9 mouse cellular contexts compared by ENCODE assay signal in genomic region chr8:75134603-75135391, GRCm38 (mm10). TPM values are rescaled to one million over a fixed set of nuclear protein-coding genes. Genes with fewer than 3 reads are reported as not detected.
A peak's percentile ranks its signal among the peaks of the same experiment; 100 is the strongest.
DNase-seq lines count a peak whose midpoint lies in the region; ATAC-seq lines count a peak whose summit lies in the region.
"Had no signal": no experiment of that assay in that cellular context is flagged by ENCODE, and none has a peak within 500 bp of the region (broad histone marks: within the 10 kb centered on the region; RNA-seq: fewer than 3 reads in every experiment).

No protein-coding gene starts in this region.

- DNase-seq in hindbrain, embryonic 14.5 days (ENCODE audit: low spot score) = peak; percentile 32
- peak; percentile 48 for DNase-seq in adrenal gland, adult 2 months
- DNase-seq in forebrain, embryonic 14.5 days (ENCODE audit: low spot score) = peak; percentile 47
- DNase-seq in heart, postnatal 14 days = peak; percentile 75 to 80
- peak; percentile 58 for DNase-seq in skeletal muscle tissue, adult 2 months (ENCODE audit: low read depth, low spot score)

- H3K27me3 ChIP-seq in hindbrain, embryonic 14.5 days (ENCODE audit: control insufficient read depth, insufficient read depth, low read length) = no peaks in the 10 kb centered on the region
- no peaks in the 10 kb centered on the region for H3K27me3 ChIP-seq in hindbrain, embryonic 12.5 days
- no peaks in the 10 kb centered on the region for H3K27me3 ChIP-seq in forebrain, embryonic 14.5 days (replicated peaks; ENCODE audit: control insufficient read depth, insufficient read depth, low read length)
- H3K27me3 ChIP-seq in lung, embryonic 15.5 days = no peaks in the 10 kb centered on the region
- H3K27me3 ChIP-seq: limb, embryonic 12.5 days had no signal

- H3K4me2 ChIP-seq in hindbrain, embryonic 14.5 days (replicated peaks) = no peak overlapping the region
- no peak overlapping the region for H3K4me2 ChIP-seq in hindbrain, embryonic 12.5 days (replicated peaks)
- H3K4me2 ChIP-seq in forebrain, embryonic 14.5 days (ENCODE audit: low read length) = no peak overlapping the region
- H3K4me2 ChIP-seq in lung, embryonic 15.5 days = no peak overlapping the region
- H3K4me2 ChIP-seq: limb, embryonic 12.5 days had no signal

- no peaks in the 10 kb centered on the region for H3K9me3 ChIP-seq in hindbrain, embryonic 14.5 days (ENCODE audit: control insufficient read depth, low read length)
- no peaks in the 10 kb centered on the region for H3K9me3 ChIP-seq in hindbrain, embryonic 12.5 days (replicated peaks)
- H3K9me3 ChIP-seq in forebrain, embryonic 14.5 days (replicated peaks; ENCODE audit: control insufficient read depth, low read length) = no peaks in the 10 kb centered on the region
- no peaks in the 10 kb centered on the region for H3K9me3 ChIP-seq in lung, embryonic 15.5 days
- H3K9me3 ChIP-seq: limb, embryonic 12.5 days had no signal

- H3K27ac ChIP-seq in hindbrain, embryonic 14.5 days = no peak overlapping the region
- no peak overlapping the region for H3K27ac ChIP-seq in hindbrain, embryonic 12.5 days
- no peak overlapping the region; the same call in 1 of the 2 replicates for H3K27ac ChIP-seq in forebrain, embryonic 14.5 days (ENCODE audit: low read depth, low read length)
- H3K27ac ChIP-seq in lung, embryonic 15.5 days = peak overlapping the region; percentile 47; the same call in 1 of the 2 replicates
- H3K27ac ChIP-seq: limb, embryonic 12.5 days had no signal

- no peaks in the 10 kb centered on the region for H3K4me1 ChIP-seq in hindbrain, embryonic 14.5 days (replicated peaks; ENCODE audit: control insufficient read depth, insufficient read depth, low read length)
- no peaks in the 10 kb centered on the region for H3K4me1 ChIP-seq in hindbrain, embryonic 12.5 days
- H3K4me1 ChIP-seq in forebrain, embryonic 14.5 days (ENCODE audit: control insufficient read depth, insufficient read depth, low read length) = peaks cover 3% of the 10 kb centered on the region; the same call in 1 of the 2 replicates
- H3K4me1 ChIP-seq in lung, embryonic 15.5 days = peaks cover 20% of the 10 kb centered on the region
- H3K4me1 ChIP-seq: limb, embryonic 12.5 days had no signal

- intact Hi-C loops in heart, postnatal 14 days (cut with DNase I) = no loop called here

- no peaks in the 10 kb centered on the region for H3K36me3 ChIP-seq in hindbrain, embryonic 14.5 days (replicated peaks; ENCODE audit: control insufficient read depth, insufficient read depth)
- no peaks in the 10 kb centered on the region for H3K36me3 ChIP-seq in hindbrain, embryonic 12.5 days
- no peaks in the 10 kb centered on the region for H3K36me3 ChIP-seq in forebrain, embryonic 14.5 days (ENCODE audit: control insufficient read depth, insufficient read depth, low read length)
- peaks cover 10% of the 10 kb centered on the region; the same call in 1 of the 2 replicates for H3K36me3 ChIP-seq in lung, embryonic 15.5 days

- no peak overlapping the region for H3K4me3 ChIP-seq in hindbrain, embryonic 14.5 days (replicated peaks; ENCODE audit: low read length)
- H3K4me3 ChIP-seq in hindbrain, embryonic 12.5 days = no peak overlapping the region
- no peak overlapping the region for H3K4me3 ChIP-seq in forebrain, embryonic 14.5 days (ENCODE audit: low read depth, low read length)
- no peak overlapping the region for H3K4me3 ChIP-seq in lung, embryonic 15.5 days
- H3K4me3 ChIP-seq: limb, embryonic 12.5 days had no signal

- ATAC-seq in hindbrain, embryonic 14.5 days (ENCODE audit: low FRiP score) = peak; percentile 66; the same call in 1 of the 2 replicates
- no peak for ATAC-seq in hindbrain, embryonic 12.5 days (ENCODE audit: low FRiP score)
- peak; percentile 58; the same call in 1 of the 2 replicates for ATAC-seq in forebrain, embryonic 14.5 days
- peak; percentile 80; the same call in 1 of the 2 replicates for ATAC-seq in lung, embryonic 15.5 days (ENCODE audit: borderline replicate concordance, extremely low read depth, low FRiP score, low TSS enrichment)
- ATAC-seq in erythroblast, adult 5-6 weeks (replicated peaks; ENCODE audit: low FRiP score, poor library complexity, severe bottlenecking) = no peak

- no peak overlapping the region for H3K9ac ChIP-seq in hindbrain, embryonic 14.5 days
- H3K9ac ChIP-seq in hindbrain, embryonic 12.5 days = no peak overlapping the region
- H3K9ac ChIP-seq in forebrain, embryonic 14.5 days (ENCODE audit: low read length) = no peak overlapping the region
- no peak overlapping the region for H3K9ac ChIP-seq in lung, embryonic 15.5 days
- H3K9ac ChIP-seq: limb, embryonic 12.5 days had no signal

- 36% methylated on average over 2 of the region's 2 CpGs for WGBS in hindbrain, embryonic 14.5 days
- WGBS in hindbrain, embryonic 12.5 days = 45% methylated on average over 2 of the region's 2 CpGs
- WGBS in forebrain, embryonic 14.5 days = 69% methylated on average over 2 of the region's 2 CpGs
- 0% methylated on average over 2 of the region's 2 CpGs for WGBS in lung, embryonic 15.5 days

RNA-seq across cellular contexts. Expression of gene Mcm5, which starts 25.4 kb away (rescaled TPM):
- polyA plus RNA-seq in hindbrain, embryonic 14.5 days (2014; fragmentation: Nextera tagmentation; extraction: Ambion mirVana) = 27.0 and 33.3 TPM in 2 replicates
- polyA plus RNA-seq in hindbrain, embryonic 12.5 days (2016; fragmentation: Nextera tagmentation; extraction: Ambion mirVana) = 98.7 and 105 TPM in 2 replicates
- total RNA-seq in adrenal gland, adult 2 months (2021) = 1 to 10 TPM; 8.2 to 9.8 TPM
- 6.7 and 7.3 TPM in 2 replicates for polyA plus RNA-seq in adrenal gland, adult 2 months (2012; rRNA removed)
- polyA plus RNA-seq in forebrain, embryonic 14.5 days (2014; fragmentation: Nextera tagmentation; extraction: Ambion mirVana) = 71.8 and 83.0 TPM in 2 replicates
- total RNA-seq in heart, postnatal 14 days (2021) = 10 to 100 TPM in 1 of 2 experiments, 1 to 10 TPM in 1; 5.8 to 11.7 TPM
- 206 and 212 TPM in 2 replicates for polyA plus RNA-seq in lung, embryonic 15.5 days (2015; fragmentation: Nextera tagmentation; extraction: Ambion mirVana)
- total RNA-seq in erythroblast, adult 5-6 weeks (2015; ENCODE audit: low replicate concordance) = 29.2 and 33.4 TPM in 2 replicates
- 101 and 103 TPM in 2 replicates for total RNA-seq in erythroblast, adult 5-6 weeks (2017; ENCODE audit: low replicate concordance)

RNA-seq across cellular contexts. Expression of gene Hmox1, which starts 41.4 kb away (rescaled TPM):
- polyA plus RNA-seq in hindbrain, embryonic 14.5 days (2014; fragmentation: Nextera tagmentation; extraction: Ambion mirVana) = 10.2 and 10.5 TPM in 2 replicates
- 18.7 and 19.6 TPM in 2 replicates for polyA plus RNA-seq in hindbrain, embryonic 12.5 days (2016; fragmentation: Nextera tagmentation; extraction: Ambion mirVana)
- total RNA-seq in adrenal gland, adult 2 months (2021) = 100 to 1,000 TPM in 1 of 2 experiments, 10 to 100 TPM in 1; 59.0 to 146 TPM
- 37.4 and 66.4 TPM in 2 replicates for polyA plus RNA-seq in adrenal gland, adult 2 months (2012; rRNA removed)
- polyA plus RNA-seq in forebrain, embryonic 14.5 days (2014; fragmentation: Nextera tagmentation; extraction: Ambion mirVana) = 3.9 and 4.1 TPM in 2 replicates
- total RNA-seq in heart, postnatal 14 days (2021) = 10 to 100 TPM; 13.6 to 15.0 TPM
- 38.2 and 39.0 TPM in 2 replicates for polyA plus RNA-seq in lung, embryonic 15.5 days (2015; fragmentation: Nextera tagmentation; extraction: Ambion mirVana)
- 38.8 and 51.6 TPM in 2 replicates for total RNA-seq in erythroblast, adult 5-6 weeks (2015; ENCODE audit: low replicate concordance)
- total RNA-seq in erythroblast, adult 5-6 weeks (2017; ENCODE audit: low replicate concordance) = 58.8 and 63.7 TPM in 2 replicates

Comparison
In these comparisons a context has a peak if more than half of its experiments do, and no peak if none do; other contexts are left out.
1. ATAC-seq: peak in hindbrain, embryonic 14.5 days (single experiment), forebrain, embryonic 14.5 days (single experiment) and lung, embryonic 15.5 days (single experiment); none in hindbrain, embryonic 12.5 days (single experiment) and erythroblast, adult 5-6 weeks (single experiment).
2. Peak in every context shown above with its lines, with median percentiles within 50 percentile points of each other: DNase-seq.